Mouse (Mus musculus): Measurements from ENCODE around the gene Trim15.

Trim15 gene

GRCm38 (mm10) chr17:36866719-36867527 is at the start of gene Trim15:
TSS of gene Trim15 (minus strand) at chr17:36867210.
- POLR2A ChIA-PET, result interaction anchor here in 3 of 4 experiments (0.5 to 3.8 kb wide), 20 partner anchors 12 to 589 kb away, joined by 3 to 14 read pairs (median 4); partner anchors contain the start of gene Trim26 (in 2 of the 3)
- CTCF ChIA-PET, result interaction anchor here (0.5 to 2.1 kb wide), 9 partner anchors 15 to 806 kb away, joined by 3 to 9 read pairs (median 3); partner anchors contain the start of gene Trim26 (in 1 of the 4)

DNA sequence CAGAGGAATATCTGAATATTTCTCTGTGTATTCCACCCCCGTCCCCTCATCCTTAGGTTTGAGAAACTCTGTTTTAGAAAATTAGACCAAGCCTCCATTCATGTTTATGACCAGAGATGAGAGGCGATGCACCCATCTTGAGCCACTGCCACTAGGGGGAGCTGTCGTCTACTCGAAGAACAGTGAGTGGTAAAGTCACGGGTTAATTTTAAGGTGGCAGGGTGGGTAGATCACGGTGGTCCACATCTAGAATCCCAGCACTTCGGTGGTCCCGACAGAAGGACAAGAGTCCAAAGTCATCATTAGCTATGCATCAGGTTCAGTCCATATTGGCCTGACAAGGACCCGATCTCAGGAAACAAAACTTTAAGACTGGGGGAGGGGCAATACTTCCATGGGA is 48.1 kb upstream of the Trim15 start:
- ChIA-PET CTCF (interaction anchor here (0.5 to 4.3 kb wide), 46 partner anchors 8 to 328 kb away, joined by 3 to 32 read pairs (median 5); partner anchors contain the start of genes H2-M5 (in 1 of the 4) and Trim26 (in 1 of the 4)), POLR2A (interaction anchor here in 3 of 4 experiments (0.7 to 2.6 kb wide), 10 partner anchors 8 to 133 kb away, joined by 3 to 13 read pairs (median 4); partner anchors contain the start of gene Trim26 (in 1 of the 3))

- ChIA-PET CTCF (interaction anchor here (0.5 to 4.3 kb wide), 76 partner anchors 9 to 658 kb away, joined by 3 to 32 read pairs (median 4); partner anchors contain the start of genes Trim26 (in 3 of the 4) and H2-M5 (in 1 of the 4)), POLR2A (interaction anchor here (0.6 to 2.6 kb wide), 16 partner anchors 9 to 284 kb away, joined by 3 to 13 read pairs (median 3); no protein-coding TSS in a partner anchor)
Observed at GRCm38 (mm10) chr17:36914108-36914507, 47.1 kb upstream of the Trim15 start.

GRCm38 (mm10) chr17:36912031-36912430 is 45.0 kb upstream of the Trim15 start:
- ChIA-PET CTCF (interaction anchor here in 2 of 4 experiments (0.6 to 4.0 kb wide), 7 partner anchors 11 to 288 kb away, joined by 3 to 31 read pairs (median 3); partner anchors contain the start of gene Trim31 (in 1 of the 2)), POLR2A (interaction anchor here (0.6 to 2.2 kb wide), 5 partner anchors 12 to 172 kb away, joined by 3 to 8 read pairs (median 3); partner anchors contain the start of gene Trim31 (in 1 of the 4))

DNA sequence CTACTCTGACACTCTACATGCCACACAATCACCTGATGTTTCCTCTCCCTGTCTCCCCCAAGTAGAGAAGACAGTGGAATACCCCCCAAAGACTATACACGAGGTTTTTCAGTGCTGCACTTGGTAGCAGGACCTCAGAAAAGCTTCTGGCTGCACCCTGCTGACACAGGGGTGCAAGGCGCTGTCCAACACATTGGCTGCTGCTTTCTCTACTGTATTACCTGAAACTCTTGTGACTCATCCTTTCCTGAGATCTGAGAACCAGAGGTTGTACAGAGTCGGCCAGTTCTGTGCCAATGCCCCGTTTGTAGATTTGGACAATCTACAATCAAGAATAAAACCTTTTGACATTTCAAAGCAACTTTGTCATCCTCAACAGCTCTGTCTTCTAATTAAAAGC is 42.8 kb upstream of the Trim15 start:
- ChIA-PET POLR2A (no interaction called here), CTCF (interaction anchor here in 2 of 4 experiments (0.5 to 1.1 kb wide), 3 partner anchors 63 to 174 kb away, joined by 6 read pairs; no protein-coding TSS in a partner anchor)

DNA sequence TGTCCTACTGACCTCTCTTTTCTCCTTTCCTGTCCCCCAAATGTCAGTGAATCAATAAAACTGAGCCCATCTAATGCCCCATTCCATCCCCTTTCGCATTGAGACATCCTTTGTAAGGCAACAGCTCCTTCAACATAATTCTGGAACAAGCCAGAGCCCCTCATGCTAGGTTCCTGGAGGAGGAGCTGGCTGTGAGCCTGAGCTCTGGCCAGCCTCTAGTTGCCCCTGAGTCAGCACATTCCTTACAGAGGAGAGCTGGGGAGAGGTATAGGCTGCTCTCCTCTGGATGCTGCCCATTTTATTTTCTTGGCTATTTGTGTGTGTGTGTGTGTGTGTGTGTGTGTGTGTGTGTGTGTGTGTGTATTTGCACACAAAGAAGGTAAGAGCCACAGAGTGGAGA is 41.2 kb upstream of the Trim15 start:
- ChIA-PET CTCF (interaction anchor here in 2 of 4 experiments (0.5 to 1.0 kb wide), 2 partner anchors 15 to 308 kb away, joined by 3 to 8 read pairs; no protein-coding TSS in a partner anchor), POLR2A (interaction anchor here in 2 of 4 experiments (0.9 to 1.5 kb wide), 3 partner anchors 12 to 71 kb away, joined by 3 to 5 read pairs (median 4); partner anchors contain the start of gene Trim26 (in 1 of the 2))

GRCm38 (mm10) chr17:36903651-36904050 is 36.6 kb upstream of the Trim15 start:
- ChIA-PET CTCF (interaction anchor here (0.5 to 4.0 kb wide), 10 partner anchors 10 to 300 kb away, joined by 3 to 22 read pairs (median 7); no protein-coding TSS in a partner anchor), POLR2A (interaction anchor here in 2 of 4 experiments (0.5 to 1.4 kb wide), 7 partner anchors 12 to 179 kb away, joined by 3 to 5 read pairs (median 4); partner anchors contain the start of gene H2-M5 (in 1 of the 2))

- ChIA-PET CTCF (interaction anchor here in 3 of 4 experiments (0.6 to 1.6 kb wide), 7 partner anchors 13 to 303 kb away, joined by 3 to 5 read pairs (median 3); no protein-coding TSS in a partner anchor), POLR2A (no interaction called here)
Observed at GRCm38 (mm10) chr17:36900691-36901090, 33.7 kb upstream of the Trim15 start.

DNA sequence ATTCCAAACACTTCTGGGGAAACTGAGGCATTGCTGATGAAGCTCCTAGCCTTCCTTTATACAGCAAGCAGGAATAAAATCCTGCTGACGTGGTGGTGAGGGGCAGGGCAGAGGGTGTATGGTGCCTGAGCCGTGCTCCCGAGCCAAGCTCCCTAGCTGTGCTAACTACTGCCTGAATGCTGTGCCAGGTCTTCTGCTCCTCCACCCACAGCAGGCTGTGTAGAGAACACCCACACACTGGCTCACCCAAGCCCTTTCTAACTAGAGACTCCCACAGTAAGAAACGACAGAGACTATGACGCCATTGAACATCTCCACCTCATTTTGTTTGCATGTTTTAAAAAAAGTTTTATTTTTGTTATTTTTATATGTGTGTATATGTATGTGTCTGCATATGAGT is 33.0 kb upstream of the Trim15 start:
- POLR2A ChIA-PET, result interaction anchor here in 2 of 4 experiments (0.5 to 1.9 kb wide), 2 partner anchors 14 to 63 kb away, joined by 3 to 4 read pairs; partner anchors contain the start of gene Trim26 (in 1 of the 2)
- CTCF ChIA-PET, result interaction anchor here in 3 of 4 experiments (0.6 to 1.6 kb wide), 6 partner anchors 14 to 510 kb away, joined by 3 to 5 read pairs (median 4); no protein-coding TSS in a partner anchor

GRCm38 (mm10) chr17:36899376-36899775 is 32.4 kb upstream of the Trim15 start:
- POLR2A ChIA-PET, result interaction anchor here in 2 of 4 experiments (0.5 to 1.9 kb wide), 2 partner anchors 15 to 63 kb away, joined by 3 to 4 read pairs; partner anchors contain the start of gene Trim26 (in 1 of the 2)
- CTCF ChIA-PET, result interaction anchor here in 2 of 4 experiments (0.6 to 1.6 kb wide), 4 partner anchors 15 to 511 kb away, joined by 3 to 11 read pairs (median 5); partner anchors contain the start of gene Trim26 (in 1 of the 2)

DNA sequence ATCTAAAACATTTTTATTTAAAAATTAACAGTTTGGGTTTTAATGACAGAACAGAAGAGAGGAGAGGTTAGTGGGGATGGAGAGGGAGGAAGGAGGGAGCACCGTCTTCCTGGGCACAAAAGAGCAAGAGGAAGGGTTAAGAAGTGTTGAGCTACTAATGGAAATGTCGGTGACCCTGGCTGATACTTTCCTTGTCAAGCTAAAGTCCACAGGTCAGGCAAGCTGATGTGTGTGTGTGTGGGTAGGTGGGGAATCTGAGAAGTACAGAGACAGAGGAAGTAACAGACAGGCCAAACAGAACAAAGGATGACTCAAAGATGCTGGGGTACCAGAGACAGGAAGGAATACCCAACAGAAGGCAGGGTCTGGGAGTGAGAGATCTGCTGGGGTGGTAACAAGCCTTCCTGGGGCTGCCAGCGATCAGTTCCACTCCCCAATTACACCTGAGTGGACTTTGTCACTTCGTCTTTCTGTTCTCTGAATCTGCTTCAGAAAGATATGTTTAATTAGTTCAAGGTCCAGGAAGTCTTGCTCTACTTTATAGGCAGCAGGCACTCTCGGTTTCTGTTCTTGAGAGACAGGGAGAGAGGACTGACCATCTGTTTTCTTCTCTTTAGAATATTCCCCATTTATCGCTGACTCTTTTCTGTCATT is 30.7 kb upstream of the Trim15 start, which contains the start of gene Trim31:
Gene Trim31, plus strand, starts transcription at position 567 of the 654 bp plus-strand sequence.
- CTCF ChIA-PET, result interaction anchor here in 3 of 4 experiments (0.6 to 1.6 kb wide), 4 partner anchors 14 to 306 kb away, joined by 3 to 8 read pairs (median 3); no protein-coding TSS in a partner anchor
- POLR2A ChIA-PET, result interaction anchor here in 3 of 4 experiments (0.5 to 2.4 kb wide), 5 partner anchors 9 to 346 kb away, joined by 3 to 6 read pairs (median 4); no protein-coding TSS in a partner anchor

GRCm38 (mm10) chr17:36897065-36897464 is 30.1 kb upstream of the Trim15 start:
- CTCF ChIA-PET, result interaction anchor here in 2 of 4 experiments (0.9 to 2.3 kb wide), 6 partner anchors 18 to 307 kb away, joined by 3 to 11 read pairs (median 5); no protein-coding TSS in a partner anchor
- POLR2A ChIA-PET, result interaction anchor here in 3 of 4 experiments (0.5 to 2.4 kb wide), 8 partner anchors 10 to 346 kb away, joined by 3 to 9 read pairs (median 4); partner anchors contain the start of gene Trim26 (in 1 of the 3)

- ChIA-PET CTCF (interaction anchor here (0.6 to 2.3 kb wide), 9 partner anchors 18 to 307 kb away, joined by 3 to 11 read pairs (median 4); no protein-coding TSS in a partner anchor), POLR2A (interaction anchor here in 2 of 4 experiments (0.6 to 2.4 kb wide), 7 partner anchors 11 to 343 kb away, joined by 3 to 9 read pairs (median 4); partner anchors contain the start of gene Trim26 (in 1 of the 2))
Observed at GRCm38 (mm10) chr17:36896583-36896982, 29.6 kb upstream of the Trim15 start.

- ChIA-PET POLR2A (interaction anchor here (0.7 to 3.6 kb wide), 5 partner anchors 10 to 57 kb away, joined by 3 to 10 read pairs (median 4); partner anchors contain the start of genes Trim15 (in 1 of the 4) and Trim26 (in 1 of the 4)), CTCF (interaction anchor here (0.7 to 4.2 kb wide), 24 partner anchors 10 to 876 kb away, joined by 3 to 32 read pairs (median 4); partner anchors contain the start of genes Gabbr1 (in 1 of the 4) and Trim26 (in 1 of the 4))
Observed at GRCm38 (mm10) chr17:36893387-36893786, 26.4 kb upstream of the Trim15 start.

DNA sequence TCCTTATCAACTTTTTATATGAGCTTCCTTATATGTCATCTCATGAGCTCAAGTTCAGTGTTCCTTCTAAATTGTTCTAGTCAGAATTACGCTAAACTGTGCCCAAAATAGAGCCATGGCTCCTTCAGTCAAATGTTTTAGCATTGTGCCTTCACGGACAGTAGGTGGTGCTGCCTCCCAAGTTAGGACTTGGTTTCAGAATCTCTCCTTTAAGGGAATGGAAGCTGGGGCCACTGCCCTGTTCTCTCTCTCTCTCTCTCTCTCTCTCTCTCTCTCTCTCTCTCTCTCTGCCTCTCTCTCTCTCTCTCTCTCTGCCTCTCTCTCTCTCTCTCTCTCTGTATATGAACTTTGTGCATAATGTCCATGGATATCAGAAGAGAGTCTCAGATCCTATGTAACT is 25.4 kb upstream of the Trim15 start:
- ChIA-PET CTCF (interaction anchor here (0.6 to 4.2 kb wide), 56 partner anchors 9 to 668 kb away, joined by 3 to 32 read pairs (median 4); partner anchors contain the start of genes Gabbr1 (in 2 of the 4) and Trim26 (in 2 of the 4)), POLR2A (interaction anchor here (0.6 to 3.6 kb wide), 8 partner anchors 22 to 324 kb away, joined by 3 to 12 read pairs (median 4); partner anchors contain the start of genes Trim26 (in 2 of the 4) and Trim15 (in 1 of the 4))

- ChIA-PET CTCF (interaction anchor here (0.6 to 4.2 kb wide), 8 partner anchors 10 to 579 kb away, joined by 3 to 32 read pairs (median 12); no protein-coding TSS in a partner anchor), POLR2A (interaction anchor here in 2 of 4 experiments (0.6 to 3.6 kb wide), 4 partner anchors 13 to 136 kb away, joined by 3 to 10 read pairs (median 6); partner anchors contain the start of genes Trim15 (in 1 of the 2) and Trim26 (in 1 of the 2))
Observed at GRCm38 (mm10) chr17:36891496-36891895, 24.5 kb upstream of the Trim15 start.
